In genomic region chr14:46508871-46509270, GRCm38 (mm10) we compare ENCODE assay signal across 27 mouse cellular contexts.
"Had no signal": no experiment of that assay in that cellular context is flagged by ENCODE, and none has a peak within 500 bp of the region (broad histone marks: within the 10 kb centered on the region; RNA-seq: fewer than 3 reads in every experiment).

No protein-coding gene starts in this region.

- DNase-seq: liver; liver, embryonic 13.5 days; liver, postnatal 0 days; lung, adult 18-20 months; lung, adult 2 months; lung, embryonic 14.5 days; lung, postnatal 10 days; lung, postnatal 14 days; lung, postnatal 36 days; lung, postnatal 4 days; midbrain, embryonic 14.5 days had no signal

- H3K4me1 ChIP-seq: limb, embryonic 10.5 days; limb, embryonic 12.5 days; limb, embryonic 13.5 days; limb, embryonic 15.5 days; liver, embryonic 12.5 days; liver, embryonic 13.5 days; liver, embryonic 15.5 days; lung, embryonic 15.5 days; megakaryocyte, embryonic 14.5 days; midbrain, embryonic 10.5 days; midbrain, embryonic 12.5 days; midbrain, embryonic 13.5 days; midbrain, embryonic 15.5 days had no signal

- H3K4me3 ChIP-seq: left cerebral cortex, adult 2 months; limb, embryonic 10.5 days; limb, embryonic 12.5 days; limb, embryonic 13.5 days; limb, embryonic 15.5 days; liver, embryonic 12.5 days; liver, embryonic 13.5 days; liver, embryonic 15.5 days; lung, embryonic 15.5 days; megakaryocyte, embryonic 14.5 days; midbrain, embryonic 10.5 days; midbrain, embryonic 12.5 days; midbrain, embryonic 13.5 days; midbrain, embryonic 15.5 days; myocyte had no signal

- H3K27me3 ChIP-seq: limb, embryonic 12.5 days; limb, embryonic 13.5 days; limb, embryonic 15.5 days; liver, embryonic 13.5 days; liver, embryonic 15.5 days; lung, embryonic 15.5 days; megakaryocyte, embryonic 14.5 days; midbrain, embryonic 12.5 days; midbrain, embryonic 13.5 days; midbrain, embryonic 15.5 days had no signal

- H3K36me3 ChIP-seq: limb, embryonic 10.5 days; limb, embryonic 12.5 days; limb, embryonic 13.5 days; limb, embryonic 15.5 days; liver, embryonic 12.5 days; liver, embryonic 13.5 days; liver, embryonic 15.5 days; lung, embryonic 15.5 days; midbrain, embryonic 10.5 days; midbrain, embryonic 12.5 days; midbrain, embryonic 13.5 days; midbrain, embryonic 15.5 days had no signal

- H3K27ac ChIP-seq: left cerebral cortex, adult 2 months; limb, embryonic 10.5 days; limb, embryonic 12.5 days; limb, embryonic 13.5 days; limb, embryonic 15.5 days; liver, embryonic 12.5 days; liver, embryonic 13.5 days; liver, embryonic 14.5 days; liver, embryonic 15.5 days; lung, embryonic 15.5 days; macrophage; midbrain, embryonic 10.5 days; midbrain, embryonic 12.5 days; midbrain, embryonic 13.5 days; midbrain, embryonic 15.5 days had no signal
